Mouse (Mus musculus) small intestine, adult 2 months (tissue): ENCODE results near the gene Pkp3. TPM values are rescaled to one million over a fixed set of nuclear protein-coding genes. Genes with fewer than 3 reads are reported as not detected.

Experiments
- H3K27ac ChIP-seq: fragments of 200-500 bp; 2 replicates; pipeline ENCODE4 v1.5.1; 2012; ENCODE audit warnings: low read depth, low read length, control low read depth, inconsistent platforms; ENCODE audit not compliant: insufficient read depth
- H3K27me3 ChIP-seq: fragments of 200-500 bp; 2 replicates; pipeline ENCODE4 v1.6.1; 2012; ENCODE audit warnings: mild to moderate bottlenecking, moderate library complexity, low read length, inconsistent platforms; ENCODE audit not compliant: control insufficient read depth, insufficient read depth
- H3K36me3 ChIP-seq: fragments of 200-500 bp; 2 replicates; pipeline ENCODE4 v1.6.1; 2012; ENCODE audit warnings: mild to moderate bottlenecking, low read length, control low read depth, inconsistent platforms; ENCODE audit not compliant: control insufficient read depth, insufficient read depth
- H3K4me1 ChIP-seq: fragments of 200-500 bp; 2 replicates; pipeline ENCODE4 v1.6.1; 2012; ENCODE audit warnings: low read length, inconsistent platforms, mixed read lengths; ENCODE audit not compliant: control insufficient read depth, insufficient read depth, insufficient read length
- H3K4me3 ChIP-seq: fragments of 200-500 bp; 2 replicates; pipeline ENCODE4 v1.5.1; 2012; ENCODE audit warnings: low read depth, mild to moderate bottlenecking, control low read depth, inconsistent platforms, low read length, moderate library complexity
- CTCF ChIP-seq: fragments of 200-500 bp; IDR thresholded peaks from 2 replicates; pipeline ENCODE4 v1.5.1; 2012; ENCODE audit warnings: low read depth, mild to moderate bottlenecking, control low read depth, inconsistent platforms, low read length, moderate library complexity, mixed read lengths; ENCODE audit not compliant: insufficient replicate concordance, insufficient read length; ENCODE audit errors: extremely low read depth
- POLR2A ChIP-seq: fragments of 200-500 bp; IDR thresholded peaks from 2 replicates; pipeline ENCODE4 v1.6.1; 2012; ENCODE audit warnings: low read depth, mild to moderate bottlenecking, control low read depth, inconsistent platforms, low read length, moderate library complexity
- WGBS: fragments of 180-500 bp; shearing (Covaris S2); methylation state at CpG from one replicate; pipeline ENCODE4 v1.1.7; 2018; 5-methylcytosine and 5-hydroxymethylcytosine counted together
- polyA plus RNA-seq: library from polyadenylated mRNA; depleted of rRNA; stranded (reverse); fragments of >200 nt; gene quantifications from 2 replicates; pipeline ENCODE4 v1.2.3, GENCODE M21; 2012

The Pkp3 gene
- polyA plus RNA-seq, 1 experiment, result 236 TPM

DNA sequence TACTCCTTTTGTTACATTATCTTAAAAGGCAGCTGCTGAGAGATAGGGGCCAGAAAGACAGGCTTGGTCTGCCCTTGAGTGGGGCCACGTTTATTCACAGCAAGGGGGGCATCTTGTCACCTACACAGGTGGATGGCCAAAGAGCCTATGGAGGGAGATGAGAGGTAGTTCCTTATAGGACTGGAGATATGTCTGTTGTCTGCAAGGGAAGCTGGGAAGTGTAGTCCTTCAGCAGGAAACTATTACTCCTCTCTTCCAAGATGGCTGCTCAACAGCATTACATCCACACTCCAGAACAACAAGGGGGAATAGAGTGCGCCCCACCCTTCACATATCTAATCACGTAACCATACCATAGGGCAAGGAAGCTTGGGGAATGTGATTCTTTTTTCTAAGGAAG, 41.5 kb downstream of the Pkp3 start:
- H3K27ac ChIP-seq, result no peak overlapping the region
- H3K4me1 ChIP-seq, result peaks cover 26% of the 10 kb centered on the region
- no peak overlapping the region for H3K4me3 ChIP-seq
- TF ChIP-seq POLR2A (no peak), CTCF (no peak)
- WGBS, result 71% methylated on average over 3 of the region's 3 CpGs
- H3K27me3 ChIP-seq, result no peaks in the 10 kb centered on the region
- no peaks in the 10 kb centered on the region for H3K36me3 ChIP-seq

DNA sequence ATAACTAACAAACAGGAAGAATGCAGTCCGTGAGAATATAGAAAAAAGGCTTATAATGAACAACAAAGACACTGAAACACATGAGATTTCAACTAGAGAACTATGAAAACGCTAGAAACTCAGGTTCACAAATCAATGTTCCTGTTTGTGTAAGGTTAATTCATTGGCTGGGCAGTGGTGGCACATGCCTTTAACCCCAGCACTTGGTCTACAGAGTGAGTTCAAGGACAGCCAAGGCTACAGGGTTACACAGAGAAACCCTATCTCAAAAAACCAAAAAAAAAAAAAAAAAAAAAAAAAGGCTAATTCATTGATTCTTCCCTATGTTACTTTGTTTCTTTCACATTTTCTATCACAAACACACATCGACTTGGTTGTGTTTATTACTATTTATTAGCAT, 42.6 kb downstream of the Pkp3 start:
- 40% methylated on average over 3 of the region's 3 CpGs for WGBS
- no peak for TF ChIP-seq CTCF
- no peak for TF ChIP-seq POLR2A
- Histone ChIP-seq H3K4me3 (no peak overlapping the region), H3K27me3 (no peaks in the 10 kb centered on the region), H3K27ac (peak overlapping the region; percentile 61), H3K4me1 (peaks cover 24% of the 10 kb centered on the region), H3K36me3 (no peaks in the 10 kb centered on the region)

DNA sequence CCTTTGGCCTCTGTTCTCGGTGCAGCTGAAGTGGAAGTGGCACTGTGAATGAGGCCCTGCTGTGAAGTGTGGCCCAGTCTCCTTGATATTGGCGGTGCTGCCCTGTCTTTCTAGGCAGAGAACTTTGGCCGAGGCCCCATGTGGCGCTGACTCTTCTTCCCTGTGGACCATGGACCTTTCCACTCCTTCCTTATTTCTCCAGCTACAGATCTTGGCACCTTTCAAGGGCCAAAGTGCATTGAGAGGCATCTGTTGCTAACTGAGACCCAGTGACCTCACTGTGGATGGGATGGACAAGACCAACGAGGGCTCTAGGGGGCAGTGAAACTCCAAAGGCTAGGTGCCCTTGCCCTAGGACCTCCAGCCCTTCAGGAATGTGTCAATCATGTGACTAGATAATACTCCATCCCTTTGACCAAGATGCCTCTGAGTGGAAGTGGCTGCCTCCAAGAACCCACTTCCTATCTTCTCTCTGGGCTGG, 43.1 kb downstream of the Pkp3 start:
- peak; percentile 59; the same call in 1 of the 2 replicates for TF ChIP-seq POLR2A
- TF ChIP-seq CTCF, result no peak
- Histone ChIP-seq H3K4me1 (peaks cover 19% of the 10 kb centered on the region; the same call in 1 of the 2 replicates), H3K36me3 (no peaks in the 10 kb centered on the region), H3K27me3 (no peaks in the 10 kb centered on the region), H3K27ac (peak overlapping the region; percentile 92), H3K4me3 (no peak overlapping the region)
- WGBS, result 20% methylated on average over 5 of the region's 5 CpGs

DNA sequence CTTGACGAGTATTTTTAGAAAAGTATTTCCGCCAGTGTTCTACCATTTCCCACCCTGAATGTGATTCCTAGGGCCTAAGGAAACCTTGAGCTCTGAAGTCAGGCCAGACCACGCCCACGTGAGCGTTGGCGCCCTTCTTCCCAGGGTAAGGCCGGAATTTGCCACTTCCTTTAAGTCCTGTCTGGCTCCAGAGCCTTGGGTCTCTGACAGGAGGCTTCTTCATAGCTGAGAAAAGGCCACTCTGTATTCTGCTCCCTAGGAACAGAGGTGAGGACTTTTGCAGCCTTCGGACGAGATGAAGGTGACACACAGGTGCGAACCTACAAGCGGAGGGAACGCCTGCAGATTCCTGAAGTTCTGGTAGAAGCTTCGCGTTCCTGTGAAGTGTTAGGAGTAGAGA, 44.2 kb downstream of the Pkp3 start, which contains the start of gene Ptdss2:
TSS of gene Ptdss2 (plus strand) at position 138 of the 400 bp plus-strand sequence.
- Histone ChIP-seq H3K27me3 (no peaks in the 10 kb centered on the region), H3K4me1 (peaks cover 15% of the 10 kb centered on the region; the same call in 1 of the 2 replicates), H3K27ac (peak within 1 kb of the TSS; percentile 95), H3K36me3 (no peaks in the 10 kb centered on the region), H3K4me3 (peak within 1 kb of the TSS; percentile 75)
- no peak for TF ChIP-seq POLR2A
- TF ChIP-seq CTCF, result no peak
- 16% methylated on average over 14 of the region's 14 CpGs for WGBS

DNA sequence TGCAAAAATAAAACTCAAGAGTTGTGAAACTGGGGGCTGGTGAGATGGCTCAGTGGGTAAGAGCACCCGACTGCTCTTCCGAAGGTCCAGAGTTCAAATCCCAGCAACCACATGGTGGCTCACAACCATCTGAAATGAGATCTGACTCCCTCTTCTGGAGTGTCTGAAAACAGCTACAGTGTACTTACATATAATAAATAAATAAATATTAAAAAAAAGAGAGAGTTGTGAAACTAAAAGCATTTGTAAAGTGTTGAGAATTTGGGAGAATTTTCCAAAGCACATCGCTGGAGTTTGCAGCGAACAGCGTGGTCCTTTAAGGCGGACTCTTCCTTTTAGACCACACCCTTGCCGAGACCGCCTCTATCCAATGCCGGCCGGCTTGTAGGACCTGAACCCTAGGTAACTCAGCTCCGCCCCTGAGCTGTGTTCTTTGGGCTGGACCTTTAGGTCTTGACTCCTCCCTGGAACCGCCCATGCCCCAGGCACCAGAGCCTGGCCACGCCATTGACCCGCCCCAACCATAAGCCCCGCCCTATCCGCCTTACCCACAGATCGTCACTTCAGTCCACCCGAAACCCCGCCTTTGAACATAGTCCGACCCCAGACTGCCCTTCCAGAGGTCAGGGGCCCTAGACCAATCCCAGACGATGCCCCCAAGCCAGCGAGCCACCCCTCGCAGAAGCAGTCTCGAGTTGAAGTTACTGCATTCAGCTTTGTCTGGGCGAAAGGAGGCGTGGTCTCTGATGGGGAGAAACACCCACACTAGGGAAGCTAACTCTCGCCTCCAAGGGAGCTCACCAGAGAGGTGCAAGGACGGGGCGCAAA, 44.9 kb downstream of the Pkp3 start:
- Histone ChIP-seq H3K27ac (peak overlapping the region; percentile 95), H3K36me3 (no peaks in the 10 kb centered on the region), H3K4me1 (peaks cover 15% of the 10 kb centered on the region; the same call in 1 of the 2 replicates), H3K4me3 (peak overlapping the region; percentile 75), H3K27me3 (no peaks in the 10 kb centered on the region)
- TF ChIP-seq CTCF (no peak), POLR2A (peak; percentile 66)
- WGBS, result under 1% methylated on average over 29 of the region's 29 CpGs

DNA sequence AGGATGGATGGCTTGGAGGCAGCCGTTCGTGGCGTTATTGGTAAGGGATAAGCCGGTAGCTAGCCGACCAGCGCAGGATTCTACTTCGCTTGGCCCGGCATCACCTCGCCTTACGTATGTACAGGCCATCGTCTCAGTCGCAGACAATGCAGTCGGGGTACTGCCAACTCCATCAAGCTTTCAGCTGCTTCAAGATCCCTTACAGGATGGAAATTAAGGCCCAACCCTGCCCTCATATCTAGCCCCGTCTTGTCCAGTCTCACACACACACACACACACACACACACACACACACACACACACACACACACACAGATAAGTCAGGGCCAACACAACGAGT, 45.5 kb downstream of the Pkp3 start:
- Histone ChIP-seq H3K4me1 (peaks cover 12% of the 10 kb centered on the region; the same call in 1 of the 2 replicates), H3K27ac (peak overlapping the region; percentile 85), H3K36me3 (no peaks in the 10 kb centered on the region), H3K27me3 (no peaks in the 10 kb centered on the region), H3K4me3 (peak overlapping the region; percentile 75)
- no peak for TF ChIP-seq CTCF
- no peak; the same call in 1 of the 2 replicates for TF ChIP-seq POLR2A
- WGBS, result 5% methylated on average over 15 of the region's 15 CpGs
